Mouse (Mus musculus) urinary bladder, adult 2 months (tissue): ENCODE measurements around the gene Rnf11. TPM values are rescaled to one million over a fixed set of nuclear protein-coding genes. Genes with fewer than 3 reads are reported as not detected.
"Not testable (repeated sequence)": the region's sequence is repeated elsewhere in the genome, so short reads cannot be mapped to it uniquely, and the experiment has no call there.

ENCODE experiments used
- DNase-seq: peaks from one replicate; pipeline ENCODE4 v3.0.0; 2022; ENCODE audit warnings: low spot score
- polyA plus RNA-seq: library from polyadenylated mRNA; depleted of rRNA; stranded (reverse); fragments of >200 nt; gene quantifications from 2 replicates; pipeline ENCODE4 v1.2.3, GENCODE M21; 2012; rRNA removed

Rnf11 gene
- polyA plus RNA-seq, 1 experiment, result 72.9 TPM

DNA sequence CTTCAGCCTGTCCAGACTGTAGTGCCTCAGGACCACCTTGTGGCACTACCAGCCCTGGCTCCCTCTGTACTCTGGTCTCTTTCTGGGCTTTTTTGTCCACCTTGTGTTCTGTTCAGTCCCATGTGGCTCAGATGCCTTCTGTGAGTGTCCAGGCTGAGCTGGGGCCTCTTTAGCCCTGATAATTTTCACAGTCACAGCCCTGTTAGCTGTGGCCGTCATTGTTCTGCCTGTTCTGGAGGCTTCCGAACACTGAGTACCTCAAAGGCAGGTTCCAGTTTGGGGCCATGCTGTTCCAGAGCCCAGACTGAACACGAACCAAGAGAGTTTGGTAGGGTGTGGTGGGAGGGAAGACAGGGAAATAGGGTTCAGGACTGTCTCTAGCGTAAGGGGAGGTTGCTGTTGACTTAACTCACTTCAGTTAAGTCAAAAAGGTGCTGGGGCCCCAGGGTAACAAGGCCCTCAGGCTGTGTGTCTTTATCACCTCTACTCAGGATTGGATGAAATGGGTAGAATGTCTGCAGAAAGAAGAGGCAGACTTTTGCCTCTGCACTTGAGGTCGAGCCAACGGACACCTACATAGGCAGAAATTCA, 73.1 kb downstream of the Rnf11 start:
- DNase-seq, result no peak

GRCm38 (mm10) chr4:109410681-109411376, 73.7 kb downstream of the Rnf11 start:
- DNase-seq, result no peak

DNA sequence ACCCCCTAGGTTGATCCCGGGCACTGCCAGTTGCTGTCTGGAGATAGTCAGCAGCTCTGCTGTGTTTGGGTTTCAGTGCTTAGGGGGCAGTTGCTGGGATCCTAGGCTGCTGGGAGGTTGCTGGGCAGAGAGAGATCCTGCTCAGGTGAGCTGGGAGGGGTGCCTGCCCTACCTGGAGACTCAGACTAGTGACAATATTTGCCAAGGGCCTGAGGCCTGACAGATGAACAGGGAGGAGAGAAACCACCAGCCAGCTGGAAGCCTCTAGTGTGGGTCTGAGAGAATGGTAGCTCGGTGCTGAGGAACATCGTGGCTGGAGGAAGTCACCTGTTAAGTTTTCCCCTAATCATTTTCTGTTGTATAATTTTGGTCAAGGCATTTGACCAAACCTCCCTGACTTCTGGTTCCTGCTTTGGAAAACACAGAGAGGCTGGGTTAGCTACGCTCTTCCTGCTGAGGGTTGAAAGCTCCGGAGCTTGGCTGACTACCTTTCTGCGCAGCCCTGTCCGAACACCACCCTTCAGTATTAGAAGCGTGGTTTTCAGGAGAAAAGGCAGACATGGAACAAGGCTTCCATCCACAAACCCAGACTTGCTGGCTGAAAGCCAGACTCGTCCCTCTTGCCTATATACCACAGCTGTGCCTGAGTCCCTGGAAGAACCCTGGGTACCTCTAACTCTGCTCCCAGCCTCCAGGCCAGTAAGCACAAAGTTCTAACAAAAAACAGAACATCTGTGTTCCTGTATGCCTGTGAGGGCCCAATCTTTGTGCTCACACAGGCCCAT, 76.6 kb downstream of the Rnf11 start:
- DNase-seq, result no peak

GRCm38 (mm10) chr4:109407176-109407520, 77.4 kb downstream of the Rnf11 start:
- no peak for DNase-seq

DNA sequence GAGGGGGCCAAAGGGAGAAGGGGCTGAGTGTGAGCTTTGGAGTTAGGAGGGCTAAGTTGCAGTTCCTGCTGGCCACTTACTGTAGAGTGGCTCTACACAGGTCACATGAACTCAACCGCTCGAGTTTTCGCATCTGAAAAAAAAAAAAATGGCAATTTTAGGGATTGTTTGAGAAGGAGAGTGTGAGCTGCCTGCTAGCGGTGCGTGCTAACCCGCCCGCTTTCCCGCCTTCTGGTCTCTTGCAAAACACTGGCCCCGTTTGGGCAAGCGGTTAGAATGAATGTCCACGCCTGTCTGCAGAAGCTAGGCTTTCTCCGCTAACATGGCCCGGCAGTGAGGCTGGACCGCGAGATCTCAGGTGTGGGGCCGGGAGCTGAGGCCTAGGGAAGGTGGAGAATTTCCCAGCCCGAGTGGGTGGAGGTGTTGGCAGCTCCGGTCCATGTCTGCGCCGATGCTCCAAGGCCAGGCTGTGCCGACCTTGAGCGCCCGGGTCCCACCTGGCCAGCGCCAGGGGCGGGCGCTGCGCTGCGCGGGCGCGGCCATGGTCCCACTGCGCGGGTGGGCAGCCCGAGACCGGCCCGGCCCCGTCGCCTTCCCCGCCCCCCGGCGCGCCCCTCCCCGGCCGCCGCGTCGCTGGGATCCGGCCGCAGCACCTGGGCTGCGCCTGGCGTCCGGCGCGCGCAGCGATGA, 77.9 kb downstream of the Rnf11 start, which contains the start of gene Ttc39a:
Gene Ttc39a (plus strand): TSS at position 138 of the 690 bp plus-strand sequence.
- DNase-seq, result peak; percentile 37

- DNase-seq, result no peak
Observed at GRCm38 (mm10) chr4:109406054-109406485, 78.5 kb downstream of the Rnf11 start.

DNA sequence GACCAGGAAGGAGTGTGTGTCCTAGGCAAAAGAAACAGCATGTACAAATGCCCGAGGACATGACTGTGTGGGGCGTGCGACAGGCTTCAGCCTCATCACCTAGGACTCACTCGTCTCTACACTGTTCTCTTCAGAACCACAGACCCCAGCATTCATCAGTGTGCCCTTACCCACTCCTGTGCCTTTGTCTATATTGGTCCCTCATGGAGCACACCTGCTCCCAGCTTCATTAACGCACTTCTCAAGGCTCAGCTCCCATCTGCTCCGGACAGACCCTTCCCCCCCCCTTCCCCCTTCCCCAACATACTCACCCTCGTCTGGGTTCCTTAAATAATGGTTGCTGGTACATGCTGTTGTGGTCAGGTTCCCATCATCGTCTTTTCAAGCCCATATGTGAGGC, 79.1 kb downstream of the Rnf11 start:
- DNase-seq, result no peak

DNA sequence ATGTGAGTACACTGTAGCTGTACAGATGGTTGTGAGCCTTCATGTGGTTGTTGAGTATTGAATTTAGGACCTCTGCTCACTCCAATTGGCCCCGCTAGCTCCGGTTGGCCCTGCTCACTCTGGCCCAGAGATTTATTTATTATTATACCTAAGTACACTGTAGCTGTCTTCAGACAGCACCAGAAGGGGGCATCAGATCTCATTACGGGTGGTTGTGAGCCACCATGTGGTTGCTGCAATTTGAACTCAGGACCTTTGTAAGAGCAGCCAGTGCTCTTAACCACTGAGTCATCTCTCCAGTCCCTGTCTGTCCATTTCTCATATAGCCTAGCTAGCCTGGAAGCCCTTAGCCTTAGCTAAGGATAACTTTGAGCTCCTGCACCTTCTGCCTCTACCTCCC, 79.6 kb downstream of the Rnf11 start:
- not testable (repeated sequence) for DNase-seq

- no peak for DNase-seq
Observed at GRCm38 (mm10) chr4:109401176-109401689, 83.3 kb downstream of the Rnf11 start.

Other genes starting within 250 kb of the Rnf11 start
- 39.7 and 41.2 TPM in 2 replicates for gene Eps15, start 204.5 kb downstream of the Rnf11 start, polyA plus RNA-seq
- gene Ttc39a, start 78.1 kb downstream of the Rnf11 start, polyA plus RNA-seq, result 8.4 and 10.8 TPM in 2 replicates
- not detected in 2 replicates for gene 4930522H14Rik, start 46.6 kb upstream of the Rnf11 start, polyA plus RNA-seq
- 16.1 and 16.4 TPM in 2 replicates for gene Cdkn2c, start 182.5 kb upstream of the Rnf11 start, polyA plus RNA-seq
- 16.9 and 17.7 TPM in 2 replicates for gene Faf1, start 191.9 kb upstream of the Rnf11 start, polyA plus RNA-seq